Mouse (Mus musculus): ENCODE results near the gene Grb14. TPM values are rescaled to one million over a fixed set of nuclear protein-coding genes. Genes with fewer than 3 reads are reported as not detected.

Gene Grb14
- polyA plus RNA-seq, 1 experiment from 2014 or later: 32.4 TPM

GRCm38 (mm10) chr2:64966893-64967444, 57.8 kb downstream of the Grb14 start:
- H3K9ac ChIP-seq (ENCODE audit: low read depth, low read length): no peak overlapping the region
- no peak overlapping the region for H3K27ac ChIP-seq (ENCODE audit: low read depth, low read length)
- no peaks in the 10 kb centered on the region for H3K27me3 ChIP-seq (ENCODE audit: control insufficient read depth, insufficient read depth, low read length)
- no peak overlapping the region for H3K4me3 ChIP-seq (ENCODE audit: low read length)
- ATAC-seq (ENCODE audit: low FRiP score, low TSS enrichment): peak; percentile 30; the same call in 1 of the 2 replicates
- no peaks in the 10 kb centered on the region for H3K36me3 ChIP-seq (ENCODE audit: control insufficient read depth, insufficient read depth, low read length)
- H3K9me3 ChIP-seq (ENCODE audit: control insufficient read depth, low read length): no peaks in the 10 kb centered on the region
- 86% methylated on average over 6 of the region's 6 CpGs for WGBS
- no peak overlapping the region for H3K4me2 ChIP-seq (replicated peaks; ENCODE audit: low read depth, low read length)
- H3K4me1 ChIP-seq (ENCODE audit: control insufficient read depth, insufficient read depth, low read length): peaks cover 2% of the 10 kb centered on the region; the same call in 1 of the 2 replicates

DNA sequence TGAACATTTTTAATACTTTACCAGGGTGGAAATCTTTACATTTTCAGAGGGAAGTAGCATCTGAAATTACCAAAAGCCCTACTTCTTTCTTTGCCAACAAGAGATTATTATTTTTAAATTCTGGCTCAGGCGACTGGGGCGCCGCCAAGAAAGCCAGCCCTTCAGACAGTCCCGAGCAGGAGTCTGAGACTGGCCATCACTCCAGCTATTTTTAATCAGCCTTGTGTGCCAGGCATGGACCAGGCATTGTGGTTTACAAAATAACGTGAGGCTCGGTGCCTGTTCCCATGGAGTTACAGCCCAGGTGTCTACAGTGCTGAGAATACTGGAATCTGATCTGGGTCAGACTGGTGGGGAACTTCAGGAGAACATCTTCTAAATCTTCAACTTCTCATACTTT, 58.5 kb downstream of the Grb14 start:
- WGBS: 89% methylated on average over 6 of the region's 6 CpGs
- peaks cover 2% of the 10 kb centered on the region; the same call in 1 of the 2 replicates for H3K4me1 ChIP-seq (ENCODE audit: control insufficient read depth, insufficient read depth, low read length)
- H3K36me3 ChIP-seq (ENCODE audit: control insufficient read depth, insufficient read depth, low read length): no peaks in the 10 kb centered on the region
- no peak for ATAC-seq (ENCODE audit: low FRiP score, low TSS enrichment)
- no peak overlapping the region for H3K9ac ChIP-seq (ENCODE audit: low read depth, low read length)
- H3K4me3 ChIP-seq (ENCODE audit: low read length): no peak overlapping the region
- no peak overlapping the region for H3K4me2 ChIP-seq (replicated peaks; ENCODE audit: low read depth, low read length)
- H3K27me3 ChIP-seq (ENCODE audit: control insufficient read depth, insufficient read depth, low read length): no peaks in the 10 kb centered on the region
- no peak overlapping the region for H3K27ac ChIP-seq (ENCODE audit: low read depth, low read length)
- no peaks in the 10 kb centered on the region for H3K9me3 ChIP-seq (ENCODE audit: control insufficient read depth, low read length)

GRCm38 (mm10) chr2:64965227-64965864, 59.4 kb downstream of the Grb14 start:
- no peaks in the 10 kb centered on the region; the same call in 1 of the 2 replicates for H3K4me1 ChIP-seq (ENCODE audit: control insufficient read depth, insufficient read depth, low read length)
- 32% methylated on average over 5 of the region's 5 CpGs for WGBS
- H3K9ac ChIP-seq (ENCODE audit: low read depth, low read length): no peak overlapping the region
- no peak overlapping the region for H3K4me3 ChIP-seq (ENCODE audit: low read length)
- no peaks in the 10 kb centered on the region for H3K36me3 ChIP-seq (ENCODE audit: control insufficient read depth, insufficient read depth, low read length)
- H3K9me3 ChIP-seq (ENCODE audit: control insufficient read depth, low read length): no peaks in the 10 kb centered on the region
- peak; percentile 79 for ATAC-seq (ENCODE audit: low FRiP score, low TSS enrichment)
- no peak overlapping the region for H3K4me2 ChIP-seq (replicated peaks; ENCODE audit: low read depth, low read length)
- H3K27me3 ChIP-seq (ENCODE audit: control insufficient read depth, insufficient read depth, low read length): no peaks in the 10 kb centered on the region
- no peak overlapping the region for H3K27ac ChIP-seq (ENCODE audit: low read depth, low read length)

DNA sequence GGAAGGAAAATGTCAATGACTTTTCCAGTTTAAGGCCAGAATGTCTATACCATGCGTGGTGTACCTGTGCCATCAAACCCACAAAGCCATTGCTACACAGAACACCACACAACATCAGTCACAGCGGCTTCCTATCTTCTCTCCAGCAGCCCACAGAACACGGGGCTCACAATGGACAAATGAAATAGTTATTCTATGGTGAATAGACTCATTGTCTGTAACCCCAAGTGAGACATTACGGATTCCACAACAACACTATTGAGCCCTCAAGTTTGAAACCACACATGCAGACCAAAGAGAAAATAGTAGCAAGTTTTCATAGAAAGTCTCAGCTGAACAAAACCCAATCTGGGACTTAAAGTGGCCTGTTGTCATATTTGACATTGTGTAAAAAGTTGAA, 62.6 kb downstream of the Grb14 start:
- Histone ChIP-seq H3K36me3 (ENCODE audit: control insufficient read depth, insufficient read depth, low read length) (no peaks in the 10 kb centered on the region), H3K27ac (ENCODE audit: low read depth, low read length) (no peak overlapping the region), H3K9ac (ENCODE audit: low read depth, low read length) (no peak overlapping the region), H3K9me3 (ENCODE audit: control insufficient read depth, low read length) (no peaks in the 10 kb centered on the region), H3K4me2 (replicated peaks; ENCODE audit: low read depth, low read length) (no peak overlapping the region), H3K4me3 (ENCODE audit: low read length) (no peak overlapping the region), H3K4me1 (ENCODE audit: control insufficient read depth, insufficient read depth, low read length) (no peaks in the 10 kb centered on the region; the same call in 1 of the 2 replicates), H3K27me3 (ENCODE audit: control insufficient read depth, insufficient read depth, low read length) (no peaks in the 10 kb centered on the region)
- ATAC-seq (ENCODE audit: low FRiP score, low TSS enrichment): no peak
- WGBS: 88% methylated on average over 4 of the region's 4 CpGs

GRCm38 (mm10) chr2:64961381-64961780, 63.4 kb downstream of the Grb14 start:
- Histone ChIP-seq H3K4me3 (ENCODE audit: low read length) (no peak overlapping the region), H3K36me3 (ENCODE audit: control insufficient read depth, insufficient read depth, low read length) (no peaks in the 10 kb centered on the region), H3K9me3 (ENCODE audit: control insufficient read depth, low read length) (no peaks in the 10 kb centered on the region), H3K4me1 (ENCODE audit: control insufficient read depth, insufficient read depth, low read length) (no peaks in the 10 kb centered on the region), H3K4me2 (replicated peaks; ENCODE audit: low read depth, low read length) (no peak overlapping the region), H3K9ac (ENCODE audit: low read depth, low read length) (no peak overlapping the region), H3K27ac (ENCODE audit: low read depth, low read length) (no peak overlapping the region), H3K27me3 (ENCODE audit: control insufficient read depth, insufficient read depth, low read length) (no peaks in the 10 kb centered on the region)
- WGBS: 77% methylated on average over 3 of the region's 3 CpGs
- ATAC-seq (ENCODE audit: low FRiP score, low TSS enrichment): no peak

DNA sequence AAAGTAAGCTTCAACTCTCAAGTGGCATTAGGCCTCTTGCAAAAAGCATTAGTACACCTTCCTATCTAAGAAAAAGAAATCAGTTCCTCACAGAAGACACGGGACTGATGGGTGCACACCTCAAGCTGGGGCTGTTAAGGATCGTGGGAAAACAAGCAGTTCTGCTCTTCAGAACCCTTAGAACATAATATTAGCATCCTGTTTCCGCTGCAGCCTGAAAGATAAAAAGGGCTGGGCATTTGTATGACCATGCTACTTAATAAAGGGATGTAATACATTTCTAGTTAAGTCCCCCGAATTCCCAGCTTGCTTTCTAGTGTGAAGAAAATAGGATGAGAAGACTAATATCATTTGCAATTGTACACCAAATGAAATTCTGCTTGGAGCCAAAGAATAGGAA, 65.1 kb downstream of the Grb14 start:
- H3K9me3 ChIP-seq (ENCODE audit: control insufficient read depth, low read length): no peaks in the 10 kb centered on the region
- ATAC-seq (ENCODE audit: low FRiP score, low TSS enrichment): no peak
- H3K27me3 ChIP-seq (ENCODE audit: control insufficient read depth, insufficient read depth, low read length): no peaks in the 10 kb centered on the region
- H3K36me3 ChIP-seq (ENCODE audit: control insufficient read depth, insufficient read depth, low read length): no peaks in the 10 kb centered on the region
- H3K9ac ChIP-seq (ENCODE audit: low read depth, low read length): no peak overlapping the region
- no peak overlapping the region for H3K4me3 ChIP-seq (ENCODE audit: low read length)
- 79% methylated on average over 4 of the region's 4 CpGs for WGBS
- no peak overlapping the region for H3K4me2 ChIP-seq (replicated peaks; ENCODE audit: low read depth, low read length)
- H3K27ac ChIP-seq (ENCODE audit: low read depth, low read length): no peak overlapping the region
- H3K4me1 ChIP-seq (ENCODE audit: control insufficient read depth, insufficient read depth, low read length): no peaks in the 10 kb centered on the region

DNA sequence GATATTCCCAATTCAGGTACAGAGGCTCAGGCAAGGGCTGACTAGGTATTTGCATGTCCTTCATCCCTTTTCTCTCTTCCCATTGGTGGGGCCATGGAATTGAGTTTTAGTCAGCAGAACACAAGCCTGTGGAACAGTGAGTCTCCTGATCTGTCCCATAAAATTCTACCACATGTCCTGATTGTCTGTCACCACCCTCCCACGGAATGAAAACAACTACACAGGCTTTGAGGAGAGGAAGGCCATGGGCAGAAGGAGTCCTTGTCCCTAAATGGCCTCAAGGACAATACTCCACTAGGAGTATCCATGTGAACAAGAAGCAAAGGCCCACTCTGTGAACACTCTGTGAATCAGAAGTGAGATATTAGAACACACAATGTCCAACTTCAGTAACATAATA, 69.3 kb downstream of the Grb14 start:
- Histone ChIP-seq H3K4me1 (ENCODE audit: control insufficient read depth, insufficient read depth, low read length) (no peaks in the 10 kb centered on the region), H3K4me3 (ENCODE audit: low read length) (no peak overlapping the region), H3K9ac (ENCODE audit: low read depth, low read length) (no peak overlapping the region), H3K27me3 (ENCODE audit: control insufficient read depth, insufficient read depth, low read length) (no peaks in the 10 kb centered on the region), H3K9me3 (ENCODE audit: control insufficient read depth, low read length) (no peaks in the 10 kb centered on the region), H3K4me2 (replicated peaks; ENCODE audit: low read depth, low read length) (no peak overlapping the region), H3K36me3 (ENCODE audit: control insufficient read depth, insufficient read depth, low read length) (no peaks in the 10 kb centered on the region), H3K27ac (ENCODE audit: low read depth, low read length) (no peak overlapping the region)
- 41% methylated on average over 1 of the region's 1 CpGs for WGBS
- no peak for ATAC-seq (ENCODE audit: low FRiP score, low TSS enrichment)

DNA sequence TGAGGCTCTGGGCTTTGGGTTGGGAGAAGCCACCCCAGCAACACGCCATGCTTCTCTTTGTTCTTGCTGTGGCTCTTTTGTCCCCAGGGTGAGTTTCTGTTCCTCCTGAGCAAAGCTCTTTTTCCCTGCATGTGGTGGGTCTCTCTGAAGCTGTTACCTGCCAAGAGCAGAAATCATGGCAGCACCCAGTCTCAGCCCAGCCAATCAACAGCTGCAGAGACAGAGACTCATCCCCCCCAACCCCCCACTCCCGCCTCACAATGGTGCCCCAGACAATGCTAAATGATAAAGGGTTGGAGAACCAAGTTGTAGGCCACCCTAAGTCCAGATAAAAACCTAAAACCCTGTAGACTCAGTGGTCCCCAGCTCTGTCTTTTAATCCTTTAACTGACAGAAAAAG, 75.6 kb downstream of the Grb14 start:
- H3K4me1 ChIP-seq (ENCODE audit: control insufficient read depth, insufficient read depth, low read length): no peaks in the 10 kb centered on the region
- H3K27me3 ChIP-seq (ENCODE audit: control insufficient read depth, insufficient read depth, low read length): no peaks in the 10 kb centered on the region
- no peaks in the 10 kb centered on the region for H3K36me3 ChIP-seq (ENCODE audit: control insufficient read depth, insufficient read depth, low read length)
- H3K4me2 ChIP-seq (replicated peaks; ENCODE audit: low read depth, low read length): no peak overlapping the region
- ATAC-seq (ENCODE audit: low FRiP score, low TSS enrichment): no peak
- no peak overlapping the region for H3K4me3 ChIP-seq (ENCODE audit: low read length)
- no peak overlapping the region for H3K27ac ChIP-seq (ENCODE audit: low read depth, low read length)
- WGBS: 63% methylated on average over 2 of the region's 2 CpGs
- H3K9me3 ChIP-seq (ENCODE audit: control insufficient read depth, low read length): no peaks in the 10 kb centered on the region
- no peak overlapping the region for H3K9ac ChIP-seq (ENCODE audit: low read depth, low read length)

- WGBS: 83% methylated on average over 12 of the region's 12 CpGs
- no peak overlapping the region for H3K4me3 ChIP-seq (ENCODE audit: low read length)
- no peaks in the 10 kb centered on the region for H3K9me3 ChIP-seq (ENCODE audit: control insufficient read depth, low read length)
- no peaks in the 10 kb centered on the region for H3K36me3 ChIP-seq (ENCODE audit: control insufficient read depth, insufficient read depth, low read length)
- no peaks in the 10 kb centered on the region for H3K4me1 ChIP-seq (ENCODE audit: control insufficient read depth, insufficient read depth, low read length)
- ATAC-seq (ENCODE audit: low FRiP score, low TSS enrichment): peak; percentile 69; the same call in 1 of the 2 replicates
- no peak overlapping the region for H3K27ac ChIP-seq (ENCODE audit: low read depth, low read length)
- no peak overlapping the region for H3K9ac ChIP-seq (ENCODE audit: low read depth, low read length)
- no peak overlapping the region for H3K4me2 ChIP-seq (replicated peaks; ENCODE audit: low read depth, low read length)
- H3K27me3 ChIP-seq (ENCODE audit: control insufficient read depth, insufficient read depth, low read length): no peaks in the 10 kb centered on the region
Measured at GRCm38 (mm10) chr2:64948418-64949169, 76.2 kb downstream of the Grb14 start.
